Comparison of ENCODE assay signal across 13 mouse cellular contexts in genomic region chr15:30191931-30192668, GRCm38 (mm10). TPM values are rescaled to one million over a fixed set of nuclear protein-coding genes. Genes with fewer than 3 reads are reported as not detected.
DNase-seq lines count a peak whose midpoint lies in the region; ATAC-seq and TF ChIP-seq lines count a peak whose summit lies in the region.
"Had no signal": no experiment of that assay in that cellular context is flagged by ENCODE, and none has a peak within 500 bp of the region (broad histone marks: within the 10 kb centered on the region; RNA-seq: fewer than 3 reads in every experiment).

No protein-coding gene starts in this region.

- H3K4me1 ChIP-seq in cerebellum, adult 2 months (ENCODE audit: control insufficient read depth, insufficient read depth, low read length) = peaks cover 14% of the 10 kb centered on the region; the same call in 1 of the 2 replicates
- peaks cover 7% of the 10 kb centered on the region; the same call in 1 of the 2 replicates for H3K4me1 ChIP-seq in hindbrain, embryonic 16.5 days (ENCODE audit: control insufficient read depth, insufficient read depth, low read depth, low read length)
- 0 out of 2 replicates have a peak, but pooled peaks cover 2% of the 10 kb centered on the region for H3K4me1 ChIP-seq in midbrain, postnatal 0 days (ENCODE audit: insufficient read depth, low read length)
- H3K4me1 ChIP-seq in embryonic facial prominence, embryonic 10.5 days = no peaks in the 10 kb centered on the region
- H3K4me1 ChIP-seq: heart, embryonic 12.5 days had no signal

- H3K27ac ChIP-seq in cerebellum, adult 2 months (ENCODE audit: insufficient read depth, low read length) = 0 out of 2 replicates have a peak overlapping the region, but pooled peaks have one; percentile 20
- H3K27ac ChIP-seq in hindbrain, embryonic 16.5 days (ENCODE audit: low read depth, low read length) = peak overlapping the region; percentile 34; the same call in 1 of the 2 replicates
- H3K27ac ChIP-seq in midbrain, postnatal 0 days (ENCODE audit: low read depth, low read length) = no peak overlapping the region
- no peak overlapping the region for H3K27ac ChIP-seq in embryonic facial prominence, embryonic 10.5 days (replicated peaks)

- no peak overlapping the region for H3K9ac ChIP-seq in hindbrain, embryonic 16.5 days (ENCODE audit: low read depth, low read length)
- H3K9ac ChIP-seq in midbrain, postnatal 0 days (replicated peaks; ENCODE audit: low read length, poor library complexity, severe bottlenecking) = no peak overlapping the region
- H3K9ac ChIP-seq: heart, embryonic 12.5 days had no signal

- no peak overlapping the region for H3K4me2 ChIP-seq in hindbrain, embryonic 16.5 days (ENCODE audit: low read length)
- no peak overlapping the region for H3K4me2 ChIP-seq in midbrain, postnatal 0 days (ENCODE audit: low read depth, low read length, poor library complexity, severe bottlenecking)
- H3K4me2 ChIP-seq: heart, embryonic 12.5 days had no signal

- ATAC-seq in frontal cortex, adult (ENCODE audit: low TSS enrichment) = peak; percentile 84
- ATAC-seq in hindbrain, embryonic 16.5 days = peak; percentile 89
- peak; percentile 86 for ATAC-seq in midbrain, postnatal 0 days (ENCODE audit: low FRiP score)
- ATAC-seq: Patski had no signal

- intact Hi-C loops in heart, postnatal 10 days (cut with DNase I) = no loop called here

- TF ChIP-seq POLR2A in cerebellum, adult 2 months (IDR thresholded peaks at IDR 0.05; ENCODE audit: borderline replicate concordance, insufficient read depth, low read length) = no peak

- 0 out of 2 replicates have a peak, but pooled peaks cover 3% of the 10 kb centered on the region for H3K9me3 ChIP-seq in hindbrain, embryonic 16.5 days (ENCODE audit: control insufficient read depth, low read length)
- H3K9me3 ChIP-seq in midbrain, postnatal 0 days (ENCODE audit: low read length) = no peaks in the 10 kb centered on the region
- no peaks in the 10 kb centered on the region; the same call in 1 of the 2 replicates for H3K9me3 ChIP-seq in embryonic facial prominence, embryonic 10.5 days

- H3K4me3 ChIP-seq in cerebellum, adult 2 months (replicated peaks; ENCODE audit: insufficient read depth, low read depth, low read length) = no peak overlapping the region
- no peak overlapping the region for H3K4me3 ChIP-seq in hindbrain, embryonic 16.5 days (ENCODE audit: low read length)
- H3K4me3 ChIP-seq in midbrain, postnatal 0 days (ENCODE audit: low read depth, low read length) = no peak overlapping the region
- H3K4me3 ChIP-seq in embryonic facial prominence, embryonic 10.5 days = no peak overlapping the region
- H3K4me3 ChIP-seq: erythroblast, embryonic 14.5 days; heart, embryonic 12.5 days had no signal

- DNase-seq in frontal cortex, postnatal 25 days (ENCODE audit: low spot score in 2 of 2) = no peak
- DNase-seq in cerebellum, adult 2 months = peak; percentile 77 to 88
- DNase-seq in midbrain, postnatal 0 days (ENCODE audit: low spot score) = peak; percentile 82
- no peak for DNase-seq in embryonic facial prominence, embryonic 10.5 days (ENCODE audit: low spot score)
- no peak for DNase-seq in T-cell, adult 2 months (ENCODE audit: low spot score)
- DNase-seq in heart, postnatal 10 days = no peak
- DNase-seq: kidney, adult 2 months; lung, postnatal 36 days had no signal

- no peaks in the 10 kb centered on the region; the same call in 1 of the 2 replicates for H3K36me3 ChIP-seq in hindbrain, embryonic 16.5 days (ENCODE audit: control insufficient read depth, insufficient read depth, low read length)
- no peaks in the 10 kb centered on the region for H3K36me3 ChIP-seq in midbrain, postnatal 0 days (ENCODE audit: insufficient read depth, low read length)
- H3K36me3 ChIP-seq in embryonic facial prominence, embryonic 10.5 days (replicated peaks) = no peaks in the 10 kb centered on the region
- H3K36me3 ChIP-seq: heart, embryonic 12.5 days had no signal

- H3K27me3 ChIP-seq in cerebellum, adult 2 months (ENCODE audit: control insufficient read depth, insufficient read depth, low read length) = no peaks in the 10 kb centered on the region
- H3K27me3 ChIP-seq in hindbrain, embryonic 16.5 days (replicated peaks; ENCODE audit: control insufficient read depth, insufficient read depth, low read length) = no peaks in the 10 kb centered on the region
- H3K27me3 ChIP-seq in midbrain, postnatal 0 days (ENCODE audit: insufficient read depth, low read length) = no peaks in the 10 kb centered on the region
- H3K27me3 ChIP-seq in embryonic facial prominence, embryonic 10.5 days (replicated peaks; ENCODE audit: low read depth, poor library complexity, severe bottlenecking) = no peaks in the 10 kb centered on the region
- H3K27me3 ChIP-seq: heart, embryonic 12.5 days; Patski had no signal

- 13% methylated on average over 5 of the region's 5 CpGs for WGBS in cerebellum, adult 2 months
- 38% methylated on average over 5 of the region's 5 CpGs for WGBS in hindbrain, embryonic 16.5 days
- 36% methylated on average over 5 of the region's 5 CpGs for WGBS in midbrain, postnatal 0 days
- 63% methylated on average over 5 of the region's 5 CpGs for WGBS in embryonic facial prominence, embryonic 10.5 days

- TF ChIP-seq CTCF in cerebellum, adult 2 months (IDR thresholded peaks at IDR 0.05; ENCODE audit: borderline replicate concordance, insufficient read depth, low read depth, low read length) = no peak
- no peak for TF ChIP-seq CTCF in midbrain, postnatal 0 days (IDR thresholded peaks at IDR 0.05)

RNA-seq across cellular contexts. Expression of gene Ctnnd2, which starts 19.7 kb away (rescaled TPM):
- polyA plus RNA-seq in cerebellum, adult 2 months (2012; rRNA removed) = 87.7 and 92.0 TPM in 2 replicates
- 56.9 and 59.9 TPM in 2 replicates for polyA plus RNA-seq in hindbrain, embryonic 16.5 days (2015; fragmentation: Nextera tagmentation; extraction: Ambion mirVana)
- 177 and 178 TPM in 2 replicates for total RNA-seq in midbrain, postnatal 0 days (2014; rRNA removed)
- 82.5 and 89.0 TPM in 2 replicates for polyA plus RNA-seq in midbrain, postnatal 0 days (2015; fragmentation: Nextera tagmentation; extraction: Ambion mirVana)
- 13.3 and 14.4 TPM in 2 replicates for polyA plus RNA-seq in embryonic facial prominence, embryonic 10.5 days (2016; fragmentation: Nextera tagmentation; extraction: Ambion mirVana)
- total RNA-seq in heart, postnatal 10 days (2021) = under 1 TPM; 0.14 to 0.27 TPM
- polyA plus RNA-seq: erythroblast, embryonic 14.5 days had no signal

Comparison
In these comparisons a context has a peak if more than half of its experiments do, and no peak if none do; other contexts are left out.
1. DNase-seq: peak in cerebellum, adult 2 months (2 of 2) and midbrain, postnatal 0 days (single experiment); none in frontal cortex, postnatal 25 days (0 of 2), embryonic facial prominence, embryonic 10.5 days (single experiment), T-cell, adult 2 months (single experiment) and heart, postnatal 10 days (0 of 2).
2. H3K27ac ChIP-seq: peak in cerebellum, adult 2 months (single experiment) and hindbrain, embryonic 16.5 days (single experiment); none in midbrain, postnatal 0 days (single experiment) and embryonic facial prominence, embryonic 10.5 days (single experiment).
3. Peak in every context shown above with its lines, with median percentiles within 50 percentile points of each other: ATAC-seq.